Mouse (Mus musculus): Measurements from ENCODE around the gene Hdac7. TPM values are rescaled to one million over a fixed set of nuclear protein-coding genes. Genes with fewer than 3 reads are reported as not detected.

Gene Hdac7
- polyA plus RNA-seq, 1 experiment: 37.8 TPM

- TF ChIP-seq POLR2A (IDR thresholded peaks at IDR 0.05; ENCODE audit: borderline replicate concordance, control insufficient read depth, low read depth, low read length) (no peak), CTCF (IDR thresholded peaks at IDR 0.05; ENCODE audit: control insufficient read depth, insufficient read depth, low read length) (no peak)
- no peak overlapping the region for H3K4me3 ChIP-seq (replicated peaks; ENCODE audit: control insufficient read depth, low read depth, low read length)
- 55% methylated on average over 1 of the region's 1 CpGs for WGBS
- H3K4me1 ChIP-seq (ENCODE audit: control insufficient read depth, insufficient read depth, low read length): peaks cover 2% of the 10 kb centered on the region
- no peak overlapping the region for H3K27ac ChIP-seq (ENCODE audit: control insufficient read depth, insufficient read depth, low read depth, low read length, poor library complexity)
Observed at GRCm38 (mm10) chr15:97779576-97779975, 64.7 kb downstream of the Hdac7 start.

- Histone ChIP-seq H3K4me3 (replicated peaks; ENCODE audit: control insufficient read depth, low read depth, low read length) (no peak within 1 kb of the TSS), H3K27ac (ENCODE audit: control insufficient read depth, insufficient read depth, low read depth, low read length, poor library complexity) (no peak within 1 kb of the TSS), H3K4me1 (ENCODE audit: control insufficient read depth, insufficient read depth, low read length) (peaks cover 2% of the 10 kb centered on the region)
- WGBS: 84% methylated on average over 8 of the region's 8 CpGs
- TF ChIP-seq POLR2A (IDR thresholded peaks at IDR 0.05; ENCODE audit: borderline replicate concordance, control insufficient read depth, low read depth, low read length): no peak
- no peak for TF ChIP-seq CTCF (IDR thresholded peaks at IDR 0.05; ENCODE audit: control insufficient read depth, insufficient read depth, low read length)
Observed at GRCm38 (mm10) chr15:97778311-97779098, 65.8 kb downstream of the Hdac7 start, which contains the start of gene Slc48a1. Gene Slc48a1, plus strand, starts transcription at chr15:97778520.

GRCm38 (mm10) chr15:97776919-97777318 is 67.4 kb downstream of the Hdac7 start:
- TF ChIP-seq POLR2A (IDR thresholded peaks at IDR 0.05; ENCODE audit: borderline replicate concordance, control insufficient read depth, low read depth, low read length) (no peak), CTCF (IDR thresholded peaks at IDR 0.05; ENCODE audit: control insufficient read depth, insufficient read depth, low read length) (no peak)
- WGBS: 86% methylated on average over 6 of the region's 6 CpGs
- no peak overlapping the region for H3K27ac ChIP-seq (ENCODE audit: control insufficient read depth, insufficient read depth, low read depth, low read length, poor library complexity)
- no peak overlapping the region for H3K4me3 ChIP-seq (replicated peaks; ENCODE audit: control insufficient read depth, low read depth, low read length)
- peaks cover 2% of the 10 kb centered on the region; the same call in 1 of the 2 replicates for H3K4me1 ChIP-seq (ENCODE audit: control insufficient read depth, insufficient read depth, low read length)

- TF ChIP-seq CTCF (IDR thresholded peaks at IDR 0.05; ENCODE audit: control insufficient read depth, insufficient read depth, low read length): peak; percentile 88
- no peak for TF ChIP-seq POLR2A (IDR thresholded peaks at IDR 0.05; ENCODE audit: borderline replicate concordance, control insufficient read depth, low read depth, low read length)
- WGBS: 11% methylated on average over 8 of the region's 8 CpGs
- H3K4me1 ChIP-seq (ENCODE audit: control insufficient read depth, insufficient read depth, low read length): peaks cover 2% of the 10 kb centered on the region; the same call in 1 of the 2 replicates
- H3K4me3 ChIP-seq (replicated peaks; ENCODE audit: control insufficient read depth, low read depth, low read length): no peak overlapping the region
- H3K27ac ChIP-seq (ENCODE audit: control insufficient read depth, insufficient read depth, low read depth, low read length, poor library complexity): no peak overlapping the region
Observed at GRCm38 (mm10) chr15:97776514-97776913, 67.8 kb downstream of the Hdac7 start.

GRCm38 (mm10) chr15:97773961-97774370 is 70.3 kb downstream of the Hdac7 start:
- no peaks in the 10 kb centered on the region for H3K4me1 ChIP-seq (ENCODE audit: control insufficient read depth, insufficient read depth, low read length)
- WGBS: 40% methylated on average over 5 of the region's 5 CpGs
- no peak overlapping the region; the same call in 1 of the 2 replicates for H3K27ac ChIP-seq (ENCODE audit: control insufficient read depth, insufficient read depth, low read depth, low read length, poor library complexity)

GRCm38 (mm10) chr15:97773108-97773507 is 71.2 kb downstream of the Hdac7 start:
- Histone ChIP-seq H3K4me1 (ENCODE audit: control insufficient read depth, insufficient read depth, low read length) (peaks cover 2% of the 10 kb centered on the region), H3K4me3 (replicated peaks; ENCODE audit: control insufficient read depth, low read depth, low read length) (no peak overlapping the region), H3K27ac (ENCODE audit: control insufficient read depth, insufficient read depth, low read depth, low read length, poor library complexity) (no peak overlapping the region)
- TF ChIP-seq CTCF (IDR thresholded peaks at IDR 0.05; ENCODE audit: control insufficient read depth, insufficient read depth, low read length) (no peak), POLR2A (IDR thresholded peaks at IDR 0.05; ENCODE audit: borderline replicate concordance, control insufficient read depth, low read depth, low read length) (no peak)
- WGBS: 69% methylated on average over 5 of the region's 5 CpGs

More at GRCm38 (mm10) chr15:97773961-97774370, 70.3 kb downstream of the Hdac7 start:
- H3K4me3 ChIP-seq (replicated peaks; ENCODE audit: control insufficient read depth, low read depth, low read length): no peak overlapping the region
- TF ChIP-seq CTCF (IDR thresholded peaks at IDR 0.05; ENCODE audit: control insufficient read depth, insufficient read depth, low read length) (no peak), POLR2A (IDR thresholded peaks at IDR 0.05; ENCODE audit: borderline replicate concordance, control insufficient read depth, low read depth, low read length) (no peak)

- peaks cover 2% of the 10 kb centered on the region for H3K4me1 ChIP-seq (ENCODE audit: control insufficient read depth, insufficient read depth, low read length)
- no peak for TF ChIP-seq CTCF (IDR thresholded peaks at IDR 0.05; ENCODE audit: control insufficient read depth, insufficient read depth, low read length)
- no peak for TF ChIP-seq POLR2A (IDR thresholded peaks at IDR 0.05; ENCODE audit: borderline replicate concordance, control insufficient read depth, low read depth, low read length)
- no peak overlapping the region for H3K27ac ChIP-seq (ENCODE audit: control insufficient read depth, insufficient read depth, low read depth, low read length, poor library complexity)
- no peak overlapping the region for H3K4me3 ChIP-seq (replicated peaks; ENCODE audit: control insufficient read depth, low read depth, low read length)
- WGBS: 86% methylated on average over 8 of the region's 8 CpGs
Observed at GRCm38 (mm10) chr15:97770280-97770679, 74.0 kb downstream of the Hdac7 start.

GRCm38 (mm10) chr15:97768192-97768591 is 76.1 kb downstream of the Hdac7 start:
- WGBS: under 1% methylated on average over 18 of the region's 18 CpGs
- peak overlapping the region; percentile 39 for H3K4me3 ChIP-seq (replicated peaks; ENCODE audit: control insufficient read depth, low read depth, low read length)
- H3K27ac ChIP-seq (ENCODE audit: control insufficient read depth, insufficient read depth, low read depth, low read length, poor library complexity): peak overlapping the region; percentile 35
- TF ChIP-seq POLR2A (IDR thresholded peaks at IDR 0.05; ENCODE audit: borderline replicate concordance, control insufficient read depth, low read depth, low read length) (no peak), CTCF (IDR thresholded peaks at IDR 0.05; ENCODE audit: control insufficient read depth, insufficient read depth, low read length) (peak; percentile 8; the same call in 1 of the 2 replicates)
- peaks cover 2% of the 10 kb centered on the region for H3K4me1 ChIP-seq (ENCODE audit: control insufficient read depth, insufficient read depth, low read length)
